Mouse (Mus musculus) limb, embryonic 11.5 days (tissue): ENCODE data around the gene Ttc25. TPM values are rescaled to one million over a fixed set of nuclear protein-coding genes. Genes with fewer than 3 reads are reported as not detected.

Experiments used
- ATAC-seq: fragments of 200-750 bp; cut with Nextera tagmentation; 2 replicates; pipeline ENCODE4 v1.8.0; 2017; ENCODE audit warnings: low read depth; ENCODE audit not compliant: insufficient number of reproducible peaks, low FRiP score, low TSS enrichment
- DNase-seq: peaks from one replicate; pipeline ENCODE4 v3.0.0-alpha.2; 2015; ENCODE audit warnings: low spot score
- H3K27ac ChIP-seq: fragments of 300-500 bp; sonication (generic); replicated peaks from 2 replicates; pipeline ENCODE4 v1.5.1; 2014; ENCODE audit warnings: low read depth, mild to moderate bottlenecking, low read length
- H3K27me3 ChIP-seq: fragments of 300-500 bp; sonication (generic); 2 replicates; pipeline ENCODE4 v1.6.1; 2014; ENCODE audit warnings: mild to moderate bottlenecking, low read length, mixed read lengths; ENCODE audit not compliant: control insufficient read depth, insufficient read depth
- H3K36me3 ChIP-seq: fragments of 300-500 bp; sonication (generic); 2 replicates; pipeline ENCODE4 v1.6.1; 2014; ENCODE audit warnings: mild to moderate bottlenecking, low read length, moderate library complexity, mixed read lengths; ENCODE audit not compliant: control insufficient read depth, insufficient read depth
- H3K4me1 ChIP-seq: fragments of 300-500 bp; sonication (generic); 2 replicates; pipeline ENCODE4 v1.6.1; 2014; ENCODE audit warnings: low read length, mixed read lengths; ENCODE audit not compliant: control insufficient read depth, insufficient read depth
- H3K4me2 ChIP-seq: fragments of 300-500 bp; sonication (generic); 2 replicates; pipeline ENCODE4 v1.6.1; 2014; ENCODE audit warnings: low read depth, mild to moderate bottlenecking, moderate library complexity; ENCODE audit not compliant: severe bottlenecking
- H3K4me3 ChIP-seq: fragments of 300-500 bp; sonication (generic); 2 replicates; pipeline ENCODE4 v1.5.1; 2014; ENCODE audit warnings: low read depth, low read length
- H3K9ac ChIP-seq: fragments of 300-500 bp; sonication (generic); 2 replicates; pipeline ENCODE4 v1.6.1; 2014; ENCODE audit warnings: mild to moderate bottlenecking, low read length
- H3K9me3 ChIP-seq: fragments of 300-500 bp; sonication (generic); 2 replicates; pipeline ENCODE4 v1.6.1; 2016; ENCODE audit warnings: low read length; ENCODE audit not compliant: control insufficient read depth
- WGBS: fragments of 180-500 bp; shearing (Covaris S2); extraction: QIAGEN DNeasy Blood & Tissue Kit; methylation state at CpG from one replicate; pipeline ENCODE4 v1.1.7; 2014; 5-methylcytosine and 5-hydroxymethylcytosine counted together
- polyA plus RNA-seq: library from polyadenylated mRNA; unstranded; fragments of >200 nt; fragmentation: Nextera tagmentation; extraction: Ambion mirVana; gene quantifications from 2 replicates; pipeline ENCODE4 v1.2.1, GENCODE M21; 2014

Gene Ttc25
- polyA plus RNA-seq, 1 experiment from 2014 or later: 1.1 TPM

DNA sequence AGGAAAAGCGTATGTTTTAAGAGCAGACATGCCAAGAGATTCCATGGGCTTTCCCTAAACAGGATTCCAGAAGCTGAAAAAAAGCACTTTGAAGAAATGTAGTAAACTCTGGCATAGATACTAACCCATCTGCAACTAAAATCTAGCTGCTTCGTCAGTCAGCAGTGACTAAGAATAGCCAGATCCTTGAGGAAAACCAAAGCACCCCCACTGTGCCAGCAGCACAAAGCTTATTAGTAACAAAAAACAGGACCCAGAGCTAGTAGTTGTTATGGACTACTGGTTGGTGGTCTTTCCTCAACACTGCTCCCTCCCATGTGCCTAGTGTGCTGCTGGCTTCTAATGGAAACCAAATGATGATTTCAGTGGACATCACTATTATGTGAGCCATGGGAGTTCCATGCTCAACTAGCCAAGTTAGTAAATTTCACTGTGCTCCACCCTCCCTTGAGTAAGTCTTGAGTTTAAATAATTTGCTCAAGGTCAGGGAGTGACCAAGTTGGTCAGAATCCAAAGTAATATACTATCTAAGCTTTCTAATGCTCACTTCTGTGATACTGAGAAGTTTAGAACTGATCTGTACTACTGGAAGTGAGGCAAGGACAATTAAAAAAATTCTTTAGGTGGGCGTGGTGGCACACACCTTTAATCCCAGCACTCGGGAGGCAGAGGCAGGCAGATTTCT is 59.1 kb downstream of the Ttc25 start:
- Histone ChIP-seq H3K4me1 (no peaks in the 10 kb centered on the region), H3K4me3 (no peak overlapping the region), H3K9me3 (no peaks in the 10 kb centered on the region), H3K4me2 (no peak overlapping the region), H3K27me3 (no peaks in the 10 kb centered on the region), H3K27ac (no peak overlapping the region), H3K36me3 (peaks cover 6% of the 10 kb centered on the region; the same call in 1 of the 2 replicates), H3K9ac (no peak overlapping the region)
- WGBS: 83% methylated on average over 4 of the region's 4 CpGs
- DNase-seq (no peak), ATAC-seq (no peak)

DNA sequence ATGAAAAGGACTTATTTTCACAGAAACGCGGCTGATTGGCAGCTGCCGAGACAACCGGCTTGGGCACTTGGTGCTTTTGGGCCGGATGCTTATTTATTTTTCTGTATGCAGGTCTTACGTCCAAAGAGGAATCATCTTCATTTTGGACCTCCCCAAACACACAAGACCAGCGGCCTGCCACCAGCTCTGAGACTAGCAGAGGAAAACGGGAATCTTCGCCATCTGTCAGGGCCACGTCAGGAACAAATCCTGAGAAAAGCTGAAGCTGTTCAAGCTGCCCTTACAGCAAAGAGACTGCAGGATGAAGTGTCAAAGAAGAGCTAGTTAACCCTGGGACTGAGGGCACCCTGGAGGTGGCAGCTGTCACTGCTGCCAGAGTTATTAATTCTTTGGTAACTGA is 60.0 kb downstream of the Ttc25 start:
- DNase-seq (no peak), ATAC-seq (no peak)
- Histone ChIP-seq H3K27ac (no peak overlapping the region), H3K36me3 (peaks cover 5% of the 10 kb centered on the region; the same call in 1 of the 2 replicates), H3K4me1 (no peaks in the 10 kb centered on the region), H3K4me3 (no peak overlapping the region), H3K9ac (no peak overlapping the region), H3K9me3 (no peaks in the 10 kb centered on the region), H3K27me3 (no peaks in the 10 kb centered on the region), H3K4me2 (no peak overlapping the region)
- 95% methylated on average over 10 of the region's 10 CpGs for WGBS

DNA sequence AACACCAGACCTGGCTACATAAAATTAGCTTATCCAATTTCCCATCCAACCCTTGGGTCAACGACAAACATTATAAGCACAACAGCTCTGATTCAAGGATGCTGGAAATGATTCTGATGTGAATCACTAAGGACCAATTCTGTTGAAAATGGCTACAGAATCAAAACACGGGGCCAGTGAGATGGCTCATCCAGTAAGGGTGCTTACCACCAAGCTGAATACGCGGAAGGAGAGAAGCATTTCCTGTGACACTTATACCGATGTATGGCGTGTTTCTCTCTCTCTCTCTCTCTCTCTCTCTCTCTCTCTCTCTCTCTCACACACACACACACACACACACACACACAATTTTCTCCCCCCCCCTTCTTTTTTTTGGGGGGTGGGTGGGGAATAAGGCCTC is 61.7 kb downstream of the Ttc25 start:
- H3K4me1 ChIP-seq: no peaks in the 10 kb centered on the region
- peaks cover 5% of the 10 kb centered on the region; the same call in 1 of the 2 replicates for H3K36me3 ChIP-seq
- H3K27me3 ChIP-seq: no peaks in the 10 kb centered on the region
- H3K9me3 ChIP-seq: no peaks in the 10 kb centered on the region
- no peak for DNase-seq
- H3K4me3 ChIP-seq: no peak overlapping the region
- no peak for ATAC-seq
- H3K9ac ChIP-seq: no peak overlapping the region
- H3K27ac ChIP-seq: no peak overlapping the region
- 90% methylated on average over 6 of the region's 6 CpGs for WGBS
- no peak overlapping the region for H3K4me2 ChIP-seq

GRCm38 (mm10) chr11:100608796-100609195 is 63.4 kb downstream of the Ttc25 start:
- Histone ChIP-seq H3K9ac (no peak overlapping the region), H3K9me3 (no peaks in the 10 kb centered on the region), H3K27ac (no peak overlapping the region), H3K27me3 (no peaks in the 10 kb centered on the region), H3K4me1 (no peaks in the 10 kb centered on the region), H3K4me2 (no peak overlapping the region), H3K36me3 (no peaks in the 10 kb centered on the region; the same call in 1 of the 2 replicates), H3K4me3 (no peak overlapping the region)
- DNase-seq (no peak), ATAC-seq (no peak)
- WGBS: 76% methylated on average over 4 of the region's 4 CpGs

- H3K9ac ChIP-seq: no peak overlapping the region
- DNase-seq: no peak
- no peaks in the 10 kb centered on the region for H3K4me1 ChIP-seq
- no peaks in the 10 kb centered on the region for H3K9me3 ChIP-seq
- no peak for ATAC-seq
- H3K4me3 ChIP-seq: no peak overlapping the region
- no peaks in the 10 kb centered on the region for H3K27me3 ChIP-seq
- no peaks in the 10 kb centered on the region; the same call in 1 of the 2 replicates for H3K36me3 ChIP-seq
- H3K27ac ChIP-seq: no peak overlapping the region
- 94% methylated on average over 5 of the region's 5 CpGs for WGBS
- H3K4me2 ChIP-seq: no peak overlapping the region
Measured at GRCm38 (mm10) chr11:100609355-100609996, 64.1 kb downstream of the Ttc25 start.

GRCm38 (mm10) chr11:100609997-100610680 is 64.7 kb downstream of the Ttc25 start:
- no peak overlapping the region for H3K9ac ChIP-seq
- no peaks in the 10 kb centered on the region for H3K9me3 ChIP-seq
- H3K4me3 ChIP-seq: no peak overlapping the region
- no peaks in the 10 kb centered on the region for H3K4me1 ChIP-seq
- H3K27ac ChIP-seq: no peak overlapping the region
- no peak for ATAC-seq
- no peak for DNase-seq
- no peaks in the 10 kb centered on the region; the same call in 1 of the 2 replicates for H3K36me3 ChIP-seq
- no peak overlapping the region for H3K4me2 ChIP-seq
- H3K27me3 ChIP-seq: no peaks in the 10 kb centered on the region
- WGBS: 88% methylated on average over 9 of the region's 9 CpGs

- H3K4me2 ChIP-seq: no peak overlapping the region
- ATAC-seq: no peak
- H3K4me1 ChIP-seq: no peaks in the 10 kb centered on the region
- no peaks in the 10 kb centered on the region for H3K27me3 ChIP-seq
- no peak overlapping the region for H3K27ac ChIP-seq
- 90% methylated on average over 6 of the region's 6 CpGs for WGBS
- no peaks in the 10 kb centered on the region; the same call in 1 of the 2 replicates for H3K36me3 ChIP-seq
- no peak overlapping the region for H3K4me3 ChIP-seq
- no peaks in the 10 kb centered on the region for H3K9me3 ChIP-seq
- no peak overlapping the region for H3K9ac ChIP-seq
- DNase-seq: no peak
Measured at GRCm38 (mm10) chr11:100611627-100612026, 66.2 kb downstream of the Ttc25 start.

GRCm38 (mm10) chr11:100613241-100613640 is 67.8 kb downstream of the Ttc25 start:
- Histone ChIP-seq H3K9ac (no peak overlapping the region), H3K9me3 (no peaks in the 10 kb centered on the region), H3K27me3 (no peaks in the 10 kb centered on the region), H3K4me2 (no peak overlapping the region), H3K4me3 (no peak overlapping the region), H3K36me3 (no peaks in the 10 kb centered on the region; the same call in 1 of the 2 replicates), H3K27ac (no peak overlapping the region), H3K4me1 (peaks cover 6% of the 10 kb centered on the region)
- no peak for DNase-seq
- ATAC-seq: no peak
- 92% methylated on average over 3 of the region's 3 CpGs for WGBS
